Mouse (Mus musculus): ENCODE results near the gene Sbf2.

Sbf2 gene

DNA sequence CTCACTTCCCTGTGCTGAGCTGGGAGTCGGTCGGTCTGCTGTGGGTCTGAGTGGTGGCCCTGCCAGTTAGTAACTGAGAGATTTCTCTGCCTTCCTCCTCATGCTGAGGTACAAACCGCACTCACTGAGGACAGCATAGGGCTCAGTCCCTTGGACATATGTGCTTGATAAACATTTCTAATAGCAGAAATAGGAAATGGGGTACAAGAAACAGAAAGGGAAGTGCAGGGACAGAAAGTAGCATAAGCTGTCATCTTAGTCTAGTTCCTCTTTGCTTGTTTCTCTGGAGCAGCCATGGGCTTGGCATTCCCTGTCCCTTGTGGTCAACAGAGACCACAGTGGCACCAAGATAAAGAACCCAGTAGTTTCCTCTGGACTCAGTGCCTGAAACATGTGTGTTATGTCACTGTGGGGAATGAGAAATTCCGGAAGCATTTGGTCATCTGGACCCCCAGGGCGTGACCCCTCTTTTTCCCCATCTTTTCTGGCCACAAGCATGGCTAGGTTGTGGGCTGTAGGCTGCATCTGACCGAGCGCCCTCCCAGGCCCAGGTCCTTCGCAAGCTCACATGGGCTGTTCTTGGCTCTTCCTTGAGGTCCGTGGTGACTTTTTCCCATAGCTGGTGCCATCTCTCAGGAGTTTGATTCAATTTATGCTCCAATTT lies 301.2 kb downstream of the Sbf2 start:
- no peak for DNase-seq (ENCODE audit: low read depth, low spot score)

DNA sequence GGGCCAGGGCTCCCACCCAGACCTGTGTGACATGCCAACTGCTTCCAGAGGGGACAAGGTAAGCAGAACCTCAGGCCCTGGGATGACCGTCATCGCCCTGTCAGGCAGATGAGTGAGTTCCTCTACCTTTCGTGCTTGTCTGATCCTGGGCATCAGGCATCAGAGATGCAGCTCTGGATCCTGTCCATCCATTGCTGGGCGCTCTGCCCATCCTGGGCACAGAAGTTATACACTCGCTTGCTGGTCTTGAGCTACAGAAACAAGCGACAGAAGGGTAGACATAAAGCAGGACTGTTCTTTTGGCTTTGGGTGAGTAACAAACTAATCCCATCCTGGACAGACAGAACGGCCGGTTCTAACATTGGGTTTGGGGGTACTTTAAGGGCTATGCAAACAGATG lies 305.5 kb downstream of the Sbf2 start:
- DNase-seq (ENCODE audit: low read depth, low spot score) = peak; percentile 43

DNA sequence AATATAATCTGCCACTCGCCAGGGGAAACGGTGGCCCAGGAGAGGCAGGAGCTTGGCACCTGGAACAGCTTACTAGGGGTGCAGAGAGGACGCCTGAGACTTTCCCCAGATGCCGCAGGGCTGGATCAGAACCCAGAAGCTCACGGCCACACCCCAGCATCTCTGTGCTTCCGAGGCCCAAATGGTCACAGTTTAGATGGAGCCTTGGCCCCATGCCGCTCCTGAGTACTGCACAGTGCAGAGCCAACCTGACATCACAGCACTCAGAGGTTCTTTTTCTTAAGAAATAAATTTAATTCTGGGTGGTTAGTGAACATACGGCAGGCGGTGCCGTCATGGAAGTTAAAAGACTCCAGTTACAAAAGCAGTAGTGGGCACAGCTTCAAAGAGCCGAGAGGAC lies 307.0 kb downstream of the Sbf2 start:
- DNase-seq (ENCODE audit: low read depth, low spot score) = no peak

DNA sequence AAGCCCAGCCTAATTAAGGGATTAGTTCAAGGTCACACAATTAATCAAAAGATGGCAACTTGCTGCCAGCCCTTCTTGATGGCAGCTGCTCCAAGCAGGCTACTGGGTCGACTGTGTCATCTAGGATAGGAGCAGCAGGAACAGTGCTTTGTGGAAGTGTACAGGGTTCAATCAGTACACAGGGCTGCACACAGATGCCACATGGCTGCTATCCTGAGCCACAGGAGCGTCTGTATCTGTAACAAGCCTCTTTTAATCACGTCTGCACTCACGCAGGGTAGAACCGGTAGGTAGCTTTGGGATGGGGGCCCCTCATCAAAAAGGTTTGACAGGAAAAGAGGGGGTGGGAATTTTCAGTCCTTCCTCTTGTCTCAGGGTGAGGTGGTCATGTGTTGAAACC lies 308.4 kb downstream of the Sbf2 start:
- no peak for DNase-seq (ENCODE audit: low read depth, low spot score)

DNA sequence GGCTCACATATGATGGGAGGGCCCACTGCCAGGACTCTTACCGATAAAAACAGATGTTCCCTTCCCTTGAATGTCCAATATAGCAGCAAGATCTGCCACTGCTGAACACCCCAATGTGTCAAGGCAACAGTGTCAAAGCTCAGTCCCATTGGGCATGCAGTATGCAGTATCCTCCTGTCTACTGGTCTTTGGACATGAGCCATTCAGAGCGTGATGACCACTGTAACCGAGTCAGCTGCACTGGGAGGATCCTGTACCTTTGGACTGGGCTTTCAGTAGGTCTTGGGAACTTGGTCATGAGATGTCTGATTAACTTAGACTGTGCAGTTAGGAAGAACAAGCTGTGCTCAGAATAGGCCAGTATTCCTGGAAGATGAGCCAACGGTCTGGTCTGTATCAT lies 309.2 kb downstream of the Sbf2 start:
- DNase-seq (ENCODE audit: low read depth, low spot score) = no peak

DNA sequence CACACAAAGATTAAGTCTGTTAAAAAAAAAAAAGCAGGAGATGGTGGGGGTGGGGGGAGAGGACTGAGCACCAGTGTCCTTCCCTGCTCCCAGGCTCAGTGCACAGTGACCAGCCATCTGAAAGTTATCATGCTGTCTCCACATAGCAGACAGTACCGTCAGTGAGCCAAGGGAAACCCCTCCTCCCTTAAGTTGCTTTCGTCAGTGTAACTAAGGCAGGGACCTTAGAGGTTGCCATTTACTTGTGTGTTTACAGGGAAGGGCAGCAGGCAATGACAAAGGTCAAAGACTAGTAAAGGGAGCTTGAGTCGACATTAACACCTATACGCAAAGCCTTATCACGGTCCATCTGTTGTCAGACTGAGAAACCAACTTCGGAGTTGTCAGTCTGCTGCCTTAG lies 311.8 kb downstream of the Sbf2 start:
- DNase-seq (ENCODE audit: low read depth, low spot score) = no peak

DNA sequence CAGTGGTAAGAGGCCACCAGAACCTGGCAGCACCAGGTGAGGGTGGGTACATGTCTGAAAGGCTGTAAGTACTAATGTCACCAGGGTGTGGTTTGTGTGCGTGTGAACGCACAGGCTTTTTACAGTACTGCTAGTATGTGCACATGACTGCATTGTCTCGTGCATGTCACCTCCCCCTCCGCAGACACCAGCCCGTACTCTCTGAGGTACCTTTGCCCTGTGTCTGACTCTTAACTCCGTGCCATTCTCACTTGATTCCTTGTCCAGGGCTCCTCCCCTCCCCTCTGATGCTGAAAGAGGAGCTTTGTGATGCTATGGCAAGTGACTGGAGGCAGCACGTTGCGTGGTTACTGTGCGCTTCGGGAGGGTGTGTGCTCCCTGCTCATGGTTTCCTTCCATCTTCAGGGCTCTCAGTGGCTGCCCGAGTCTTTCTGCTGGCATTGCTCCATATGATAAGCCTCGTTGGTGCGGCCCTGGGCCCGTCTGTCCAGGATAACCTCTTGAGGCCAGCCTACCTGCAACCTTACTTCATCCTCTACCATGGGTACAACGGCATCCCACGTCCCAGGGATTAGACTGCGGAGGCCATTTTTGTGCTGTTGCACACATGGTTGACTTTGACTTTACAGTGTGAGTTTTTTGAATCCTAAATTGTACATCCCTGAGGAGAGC lies 315.8 kb downstream of the Sbf2 start:
- no peak for DNase-seq (ENCODE audit: low read depth, low spot score)

DNA sequence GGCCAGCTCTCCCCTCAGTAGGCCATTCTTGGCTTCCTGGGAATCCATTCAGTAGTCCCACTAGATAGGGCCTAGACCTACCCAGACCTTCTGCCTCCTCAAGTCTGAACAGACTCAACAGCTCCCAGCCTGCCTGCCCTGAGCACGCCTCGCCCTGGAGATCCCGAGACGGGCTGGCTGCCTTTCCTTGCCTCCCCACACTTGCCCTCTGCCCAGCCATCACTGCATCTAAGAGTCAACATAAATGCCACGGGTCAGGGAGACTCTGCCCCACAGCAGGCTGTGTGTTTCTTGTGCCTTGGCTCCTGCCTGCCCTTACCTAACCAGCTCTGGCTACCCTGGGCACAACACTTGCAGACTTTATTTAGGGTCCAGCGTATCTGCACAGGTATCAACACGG lies 316.6 kb downstream of the Sbf2 start:
- no peak for DNase-seq (ENCODE audit: low read depth, low spot score)

DNA sequence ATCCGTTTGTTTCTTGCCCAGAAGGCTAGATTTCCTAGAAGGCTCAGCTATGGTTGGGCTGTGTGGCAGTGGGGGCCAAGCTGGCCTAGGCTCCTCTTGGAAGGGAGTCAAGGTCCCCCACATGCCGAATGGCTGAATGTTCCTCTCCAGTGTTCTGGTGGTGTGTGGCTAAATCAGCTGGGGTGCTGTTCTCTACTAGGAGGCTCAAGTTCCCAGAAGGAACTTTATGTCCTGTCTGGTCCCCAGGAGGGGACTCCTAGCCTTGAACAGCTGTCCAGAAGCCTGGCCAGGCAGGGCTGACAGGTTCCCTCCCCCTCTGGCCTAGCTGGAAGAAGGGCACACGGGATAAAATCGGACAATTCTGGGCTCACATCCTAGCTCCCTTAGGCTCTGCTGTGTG lies 317.1 kb downstream of the Sbf2 start:
- no peak for DNase-seq (ENCODE audit: low read depth, low spot score)

DNA sequence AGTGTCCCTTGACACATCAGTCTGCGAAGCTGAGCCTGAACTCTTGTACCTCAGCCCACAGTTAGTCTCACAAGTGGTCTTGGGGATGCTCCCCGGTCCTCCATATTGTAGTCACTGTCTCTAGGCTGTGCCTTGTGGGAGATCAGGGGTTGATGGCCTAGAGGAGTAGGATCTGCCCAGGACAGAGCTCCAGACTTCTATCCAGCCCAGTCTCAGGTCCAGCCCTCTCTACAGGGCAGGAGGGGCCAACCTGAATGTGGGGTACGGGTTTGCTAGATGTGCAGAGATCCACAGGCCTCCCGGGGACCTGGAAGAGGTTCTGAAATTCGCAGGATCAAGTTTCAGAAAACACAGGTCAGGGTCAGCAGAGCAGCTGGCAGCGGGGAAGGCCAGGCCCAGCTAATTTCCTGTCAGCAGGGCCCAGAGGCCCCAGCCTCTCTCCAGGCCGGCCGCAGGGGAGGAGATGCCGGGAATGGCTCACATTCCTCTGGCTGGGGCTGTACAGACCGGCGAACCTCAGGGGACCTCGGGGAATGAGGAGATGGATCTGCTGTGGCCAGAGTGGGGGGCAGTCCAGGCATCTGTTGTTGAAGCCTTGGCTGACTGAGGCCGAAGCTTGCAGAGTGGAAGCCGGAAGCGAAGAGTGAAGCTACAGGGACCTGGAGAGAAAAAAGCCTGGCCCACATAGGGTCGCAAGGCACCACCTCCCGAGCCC lies 317.7 kb downstream of the Sbf2 start:
- DNase-seq (ENCODE audit: low read depth, low spot score) = no peak

DNA sequence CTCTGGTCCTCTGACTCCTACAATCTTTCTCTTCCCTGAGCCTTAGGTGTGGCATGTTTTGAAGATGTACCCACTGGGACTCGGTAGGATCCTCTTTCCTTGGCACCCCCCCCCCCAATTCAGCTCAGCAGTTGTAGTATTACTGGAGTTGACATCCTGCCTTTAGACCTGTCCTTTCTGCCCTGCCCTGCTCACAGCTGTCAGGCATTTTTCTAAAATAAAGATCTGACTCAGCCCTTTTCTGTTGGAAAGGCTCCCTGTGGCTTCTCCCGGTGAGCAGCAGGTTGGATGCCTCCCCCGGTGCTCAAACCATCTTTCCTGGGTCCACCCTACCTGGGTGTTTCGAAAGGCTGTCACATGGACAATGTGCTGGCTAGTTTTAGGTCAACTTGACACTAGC lies 325.1 kb downstream of the Sbf2 start:
- no peak for DNase-seq (ENCODE audit: low read depth, low spot score)

DNA sequence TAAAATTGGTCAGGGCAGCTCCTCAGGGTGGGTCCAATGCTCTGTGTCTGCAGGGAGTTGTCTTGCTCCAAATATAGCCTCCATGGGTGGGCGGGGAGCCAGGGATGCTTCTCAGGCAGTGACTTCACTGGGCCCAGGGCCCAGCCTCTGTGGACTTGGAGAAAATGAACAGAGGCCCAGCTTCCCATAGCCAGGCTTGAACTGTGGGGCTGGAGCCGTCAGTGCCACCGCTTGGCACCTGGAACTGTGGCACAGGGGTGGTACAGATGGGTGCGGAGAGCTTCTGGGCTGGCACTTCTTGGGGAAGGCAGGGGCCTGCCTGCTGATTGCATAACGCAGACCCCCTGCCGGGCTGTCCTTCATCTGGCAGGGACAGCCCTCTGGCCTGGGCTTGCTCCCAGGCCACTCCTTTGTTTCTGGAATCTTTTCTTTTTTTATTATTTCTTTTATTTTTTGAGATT lies 326.0 kb downstream of the Sbf2 start:
- DNase-seq (ENCODE audit: low read depth, low spot score) = peak; percentile 75

DNA sequence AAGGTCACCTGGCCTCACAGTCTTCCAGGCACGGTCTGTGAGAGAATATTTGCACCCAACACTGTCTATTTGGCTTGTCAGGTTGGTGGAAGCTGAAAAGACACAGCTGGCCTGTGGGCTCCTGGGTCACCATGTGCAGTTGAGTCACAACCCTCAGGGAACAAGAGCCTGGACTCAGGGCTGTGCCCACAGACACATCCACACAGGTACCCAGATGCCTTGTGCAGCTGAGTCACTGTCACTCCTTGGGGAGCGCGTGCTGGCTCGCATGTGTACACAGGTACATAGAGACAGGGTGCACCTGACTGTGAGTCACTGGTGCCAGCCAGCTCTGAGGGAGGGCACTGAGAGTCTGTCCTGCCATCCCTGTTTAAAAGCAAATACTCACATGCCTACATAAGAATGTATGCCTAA lies 326.5 kb downstream of the Sbf2 start:
- DNase-seq (ENCODE audit: low read depth, low spot score) = peak; percentile 42

DNA sequence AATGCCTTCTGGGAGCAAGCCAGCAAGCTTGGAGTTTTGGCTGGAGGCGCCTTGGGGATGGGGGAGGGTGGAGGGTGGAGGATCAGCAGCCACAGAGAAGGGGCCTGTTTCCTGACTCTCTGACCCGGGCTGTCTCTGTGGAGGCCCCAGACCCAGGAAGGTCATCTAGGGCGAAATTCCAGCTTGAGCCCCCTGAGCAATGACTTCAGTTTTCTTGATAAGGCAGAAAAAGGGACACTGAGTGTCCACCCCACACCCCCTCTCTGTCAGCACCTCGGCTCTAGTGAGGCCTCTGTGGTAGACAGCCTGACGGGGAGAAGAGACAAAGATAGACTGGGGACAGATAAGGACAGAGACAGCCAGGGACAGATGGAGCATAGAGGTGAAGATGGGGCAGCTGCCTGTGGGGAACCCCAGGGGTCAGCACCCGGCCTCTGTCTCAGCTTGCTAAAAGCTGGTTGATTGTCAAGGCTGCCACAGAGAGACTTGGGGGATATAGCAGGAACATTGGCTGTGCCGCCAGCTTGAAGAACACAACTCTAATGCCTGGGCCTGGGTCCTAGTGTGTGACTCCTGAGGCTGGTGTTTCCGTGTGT lies 327.1 kb downstream of the Sbf2 start:
- DNase-seq (ENCODE audit: low read depth, low spot score) = no peak

DNA sequence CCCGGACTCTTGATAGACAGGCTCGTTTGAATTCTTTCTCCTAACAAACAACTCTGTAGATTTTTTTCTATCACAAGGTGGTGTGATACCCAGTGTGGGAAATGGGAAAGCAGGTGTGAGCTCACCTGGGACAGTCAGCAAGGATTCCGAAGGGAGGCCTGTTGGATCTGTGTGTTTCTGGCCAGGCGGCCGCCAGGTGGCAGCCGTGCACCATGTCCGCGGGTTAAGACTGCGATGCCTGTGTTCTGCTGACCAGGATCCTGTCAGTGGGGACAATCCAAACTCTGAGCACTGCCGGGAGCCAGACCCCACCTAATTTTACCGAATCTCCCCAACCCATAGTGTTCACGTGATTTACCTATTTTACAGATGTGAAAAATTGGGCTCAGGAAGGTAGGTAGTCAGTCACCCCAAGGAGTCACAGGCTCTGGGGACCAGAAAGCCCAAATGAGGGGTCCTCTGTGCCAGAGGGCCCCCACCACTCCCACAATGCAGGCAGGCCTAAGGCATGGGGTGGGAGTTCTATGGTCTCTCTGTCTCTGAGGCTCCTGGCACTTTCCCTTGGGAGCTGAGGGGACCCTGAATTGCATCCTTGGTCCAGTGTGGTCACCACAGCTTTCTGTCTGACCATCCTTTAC lies 327.8 kb downstream of the Sbf2 start:
- DNase-seq (ENCODE audit: low read depth, low spot score) = peak; percentile 87

DNA sequence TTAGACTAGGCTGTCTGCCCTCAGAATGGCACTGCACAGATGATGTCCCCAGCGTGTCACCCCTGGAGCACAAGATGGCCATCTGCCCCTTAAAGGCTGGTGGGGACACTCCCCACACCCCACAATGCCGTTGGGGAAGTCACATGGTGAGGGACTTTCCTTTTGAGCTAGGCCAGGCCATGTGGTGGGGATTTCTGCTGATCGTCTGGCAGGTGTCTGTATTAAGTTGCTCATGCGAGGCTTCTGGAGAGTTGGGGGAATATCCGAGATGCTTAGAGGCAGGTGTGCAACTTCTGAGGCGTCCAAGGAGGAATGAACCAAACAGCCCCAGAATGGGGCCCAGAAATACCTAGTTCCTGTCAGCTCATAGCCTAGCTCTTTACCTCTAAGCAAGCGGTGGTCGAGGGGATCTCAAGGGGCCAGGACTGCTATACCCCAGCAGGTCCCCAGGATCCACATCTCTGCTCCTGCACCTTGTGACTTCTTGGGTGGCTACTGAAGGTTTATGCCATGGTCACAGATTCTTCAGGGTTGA lies 328.5 kb downstream of the Sbf2 start:
- no peak for DNase-seq (ENCODE audit: low read depth, low spot score)

DNA sequence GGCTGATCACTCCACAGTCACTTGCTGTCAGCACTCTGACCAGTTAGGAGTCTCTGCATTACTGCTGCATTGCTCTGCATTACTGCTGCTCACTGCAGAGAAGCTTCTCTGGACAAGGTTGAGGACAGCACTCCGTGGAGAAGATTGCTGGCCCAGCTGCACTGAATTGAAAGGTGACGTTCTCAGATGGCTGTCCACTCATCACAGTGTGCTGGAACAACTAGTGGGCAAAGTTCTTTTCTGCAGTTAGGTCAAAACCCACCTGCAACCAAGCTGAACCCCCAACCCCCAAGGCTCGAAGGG lies 328.9 kb downstream of the Sbf2 start:
- DNase-seq (ENCODE audit: low read depth, low spot score) = no peak

DNA sequence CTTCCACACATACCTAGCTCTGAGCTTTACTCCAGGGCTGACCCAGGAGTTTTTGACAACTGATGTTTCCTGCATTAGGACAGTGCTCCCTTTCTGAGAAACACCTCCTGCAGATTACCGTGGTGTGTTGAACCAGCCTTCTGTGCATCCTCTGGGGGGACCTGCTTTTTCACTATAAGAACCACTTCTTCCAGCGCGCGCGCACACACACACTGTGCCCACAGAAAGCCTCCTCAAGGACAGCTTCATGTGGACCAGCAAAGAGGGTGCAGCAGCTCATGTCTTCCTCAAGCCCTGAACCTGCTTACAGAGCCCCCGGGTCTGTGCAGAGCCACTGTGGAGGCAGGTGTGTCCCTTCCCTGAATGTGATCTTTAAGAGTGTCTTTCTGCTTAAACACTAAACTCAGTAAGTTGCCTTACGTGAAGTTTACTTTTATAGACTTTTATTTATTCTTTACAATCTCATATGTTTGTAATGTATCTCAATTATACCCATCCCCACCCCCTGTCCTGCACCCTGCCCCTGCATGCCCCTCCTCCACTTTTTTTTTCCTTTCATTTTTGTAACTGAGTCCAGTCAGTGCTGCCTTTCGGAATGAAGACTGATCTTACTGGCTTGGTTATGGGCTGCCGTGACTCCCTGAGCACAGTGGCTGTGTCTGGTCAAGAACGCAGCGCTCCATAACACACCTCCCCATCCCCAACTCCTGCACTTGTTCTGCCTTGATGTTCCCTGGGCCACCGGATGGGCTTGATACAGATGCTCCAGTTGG lies 329.5 kb downstream of the Sbf2 start:
- DNase-seq (ENCODE audit: low read depth, low spot score) = no peak

DNA sequence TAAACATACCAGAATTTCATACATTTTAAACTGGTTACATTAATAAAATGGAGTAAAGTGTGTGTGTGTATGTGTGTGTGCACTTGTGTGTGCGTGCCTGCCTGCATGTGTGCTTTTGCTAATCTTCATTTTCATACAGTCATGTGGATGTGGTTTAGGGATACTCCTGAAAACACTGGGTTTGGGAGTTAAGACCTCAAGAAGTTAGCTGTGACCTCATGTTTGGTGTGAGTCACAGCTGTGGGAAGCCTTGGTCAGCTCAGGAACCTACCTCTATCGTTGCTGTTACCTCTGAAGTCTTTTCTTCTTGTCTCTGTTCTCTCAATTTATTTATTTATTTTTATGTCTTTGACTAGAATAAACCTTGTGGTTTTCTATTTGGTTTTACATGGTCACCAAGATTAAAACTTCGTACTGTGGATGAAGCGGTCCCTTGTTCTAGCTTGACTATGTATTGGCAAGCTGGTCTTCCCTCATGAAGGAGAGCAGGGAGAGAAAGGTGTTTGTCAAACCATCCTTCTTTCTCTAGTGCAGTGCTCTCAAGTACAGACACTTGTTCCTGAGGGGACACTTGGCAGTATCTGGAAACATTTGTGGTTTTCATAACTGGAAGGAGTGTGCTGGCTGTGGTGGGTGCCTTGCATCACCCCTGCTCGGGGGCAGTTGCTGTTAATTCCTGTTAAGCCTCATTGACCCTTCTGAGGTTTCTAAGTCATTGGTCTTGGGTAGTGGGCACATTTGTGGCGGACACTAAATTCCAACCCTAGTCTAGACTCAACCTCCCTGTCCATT lies 331.0 kb downstream of the Sbf2 start:
- no peak for DNase-seq (ENCODE audit: low read depth, low spot score)

DNA sequence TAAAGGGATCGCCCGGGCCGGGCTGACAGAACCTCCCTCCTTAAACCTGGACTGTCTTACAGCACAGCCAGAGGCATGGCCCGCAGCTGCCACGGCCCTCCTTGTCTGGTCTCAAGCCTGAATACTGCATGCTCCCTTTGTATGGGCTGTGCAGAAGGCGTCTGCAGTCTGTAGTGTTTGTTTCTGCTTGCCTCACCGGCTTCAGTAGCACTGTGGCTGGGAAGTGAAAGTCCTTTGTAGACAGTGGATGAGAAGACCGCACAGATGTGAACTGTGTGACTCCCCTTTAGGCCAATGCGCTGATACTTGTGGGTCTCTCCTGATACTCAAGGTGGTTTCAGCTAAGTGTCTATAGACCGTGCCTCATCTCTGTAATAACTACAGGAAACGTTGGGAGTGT lies 331.9 kb downstream of the Sbf2 start:
- no peak for DNase-seq (ENCODE audit: low read depth, low spot score)

Measured in brain, adult 2 months (tissue).